ENCODE assay signal across 12 mouse cellular contexts in the genomic region with DNA sequence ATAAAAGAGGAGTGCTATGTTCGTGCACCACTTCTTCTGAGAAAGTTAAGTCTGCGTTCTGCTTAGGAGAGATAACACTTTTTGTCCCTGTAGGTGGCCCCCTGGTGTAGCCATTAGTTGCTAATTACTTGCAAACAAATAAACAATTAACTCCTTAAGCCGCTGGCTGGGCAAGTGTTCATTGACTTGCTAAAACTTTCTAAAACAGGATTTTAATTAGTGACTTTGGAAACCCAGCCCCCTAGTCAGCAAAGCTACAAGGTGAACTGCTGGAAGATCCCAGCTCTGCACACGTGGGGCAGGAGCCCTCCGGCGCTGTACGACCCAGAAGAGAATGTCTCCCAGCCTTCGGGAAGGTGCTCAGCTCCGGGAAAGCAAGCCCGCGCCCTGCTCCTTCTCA. TPM values are rescaled to one million over a fixed set of nuclear protein-coding genes. Genes with fewer than 3 reads are reported as not detected.
DNase-seq lines count a peak whose midpoint lies in the region; ATAC-seq lines count a peak whose summit lies in the region.
"Had no signal": no experiment of that assay in that cellular context is flagged by ENCODE, and none has a peak within 500 bp of the region (broad histone marks: within the 10 kb centered on the region; RNA-seq: fewer than 3 reads in every experiment).

No protein-coding gene starts in this region.

- H3K9ac ChIP-seq in midbrain, embryonic 11.5 days (ENCODE audit: low read length) = no peak overlapping the region
- no peak overlapping the region for H3K9ac ChIP-seq in midbrain, embryonic 15.5 days
- H3K9ac ChIP-seq in kidney, embryonic 14.5 days (ENCODE audit: low read depth, low read length) = no peak overlapping the region

- no peak overlapping the region for H3K27ac ChIP-seq in midbrain, embryonic 11.5 days (ENCODE audit: low read depth, low read length)
- no peak overlapping the region for H3K27ac ChIP-seq in midbrain, embryonic 15.5 days
- no peak overlapping the region for H3K27ac ChIP-seq in kidney, embryonic 14.5 days (ENCODE audit: low read depth, low read length)

- no peaks in the 10 kb centered on the region for H3K27me3 ChIP-seq in erythroblast, embryonic 14.5 days (ENCODE audit: control insufficient read depth)
- no peaks in the 10 kb centered on the region for H3K27me3 ChIP-seq in midbrain, embryonic 11.5 days (ENCODE audit: control insufficient read depth, insufficient read depth, low read length)
- H3K27me3 ChIP-seq in midbrain, embryonic 15.5 days (replicated peaks) = no peaks in the 10 kb centered on the region; the same call in 1 of the 2 replicates
- no peaks in the 10 kb centered on the region for H3K27me3 ChIP-seq in kidney, embryonic 14.5 days (ENCODE audit: control insufficient read depth, insufficient read depth, low read length)

- peak; percentile 80 for DNase-seq in midbrain, embryonic 11.5 days (ENCODE audit: low spot score, missing footprints)
- DNase-seq in urinary bladder, postnatal 25 days (ENCODE audit: low spot score) = no peak
- no peak for DNase-seq in thymus, postnatal 36 days
- DNase-seq: gastrocnemius, postnatal 25 days had no signal

- no peaks in the 10 kb centered on the region for H3K9me3 ChIP-seq in erythroblast, embryonic 14.5 days (ENCODE audit: control insufficient read depth, low read length)
- no peaks in the 10 kb centered on the region for H3K9me3 ChIP-seq in midbrain, embryonic 11.5 days (ENCODE audit: control insufficient read depth, low read length)
- no peaks in the 10 kb centered on the region for H3K9me3 ChIP-seq in midbrain, embryonic 15.5 days
- H3K9me3 ChIP-seq in kidney, embryonic 14.5 days (ENCODE audit: control insufficient read depth, low read length) = no peaks in the 10 kb centered on the region

- WGBS in midbrain, embryonic 11.5 days = 2% methylated on average over 11 of the region's 11 CpGs
- WGBS in midbrain, embryonic 15.5 days = 3% methylated on average over 11 of the region's 11 CpGs
- 5% methylated on average over 11 of the region's 11 CpGs for WGBS in kidney, embryonic 14.5 days

- H3K4me1 ChIP-seq in erythroblast, embryonic 14.5 days (ENCODE audit: control insufficient read depth) = peaks cover 20% of the 10 kb centered on the region
- no peaks in the 10 kb centered on the region; the same call in 1 of the 2 replicates for H3K4me1 ChIP-seq in midbrain, embryonic 11.5 days (ENCODE audit: control insufficient read depth, insufficient read depth, low read length)
- H3K4me1 ChIP-seq in midbrain, embryonic 15.5 days = peaks cover 5% of the 10 kb centered on the region; the same call in 1 of the 2 replicates
- H3K4me1 ChIP-seq in kidney, embryonic 14.5 days (ENCODE audit: control insufficient read depth, insufficient read depth, low read length) = no peaks in the 10 kb centered on the region

- no peak overlapping the region for H3K4me2 ChIP-seq in midbrain, embryonic 11.5 days
- H3K4me2 ChIP-seq in midbrain, embryonic 15.5 days = no peak overlapping the region
- peak overlapping the region; percentile 33 for H3K4me2 ChIP-seq in kidney, embryonic 14.5 days (replicated peaks; ENCODE audit: low read depth, low read length)

- H3K4me3 ChIP-seq in erythroblast, embryonic 14.5 days (replicated peaks) = peak overlapping the region; percentile 61
- H3K4me3 ChIP-seq in midbrain, embryonic 11.5 days (ENCODE audit: low read depth, low read length) = no peak overlapping the region
- H3K4me3 ChIP-seq in midbrain, embryonic 15.5 days = no peak overlapping the region
- no peak overlapping the region for H3K4me3 ChIP-seq in kidney, embryonic 14.5 days (ENCODE audit: low read length)

- ATAC-seq in erythroblast, adult 5-6 weeks (replicated peaks; ENCODE audit: low FRiP score, poor library complexity, severe bottlenecking) = no peak
- ATAC-seq in midbrain, embryonic 11.5 days (ENCODE audit: low FRiP score) = no peak
- ATAC-seq in midbrain, embryonic 15.5 days (replicated peaks) = no peak
- ATAC-seq in kidney, embryonic 14.5 days (ENCODE audit: low FRiP score, low TSS enrichment) = no peak
- ATAC-seq in megakaryocyte progenitor cell, adult 5-6 weeks (replicated peaks; ENCODE audit: poor library complexity) = peak; percentile 65
- ATAC-seq: Patski had no signal

- no peaks in the 10 kb centered on the region; the same call in 1 of the 2 replicates for H3K36me3 ChIP-seq in erythroblast, embryonic 14.5 days (ENCODE audit: control insufficient read depth)
- H3K36me3 ChIP-seq in midbrain, embryonic 11.5 days (ENCODE audit: control insufficient read depth, insufficient read depth, low read length) = no peaks in the 10 kb centered on the region
- no peaks in the 10 kb centered on the region for H3K36me3 ChIP-seq in midbrain, embryonic 15.5 days (replicated peaks)
- no peaks in the 10 kb centered on the region for H3K36me3 ChIP-seq in kidney, embryonic 14.5 days (ENCODE audit: control insufficient read depth, insufficient read depth, low read length)

RNA-seq across cellular contexts. Expression of a gene that starts 6.2 kb away (rescaled TPM):
- 0.46 and 0.77 TPM in 2 replicates for polyA plus RNA-seq in erythroblast, embryonic 14.5 days (2012)
- total RNA-seq in erythroblast, adult 5-6 weeks (2015; ENCODE audit: low replicate concordance) = not detected in 2 replicates
- total RNA-seq in erythroblast, adult 5-6 weeks (2017; ENCODE audit: low replicate concordance) = not detected in 2 replicates
- polyA plus RNA-seq in midbrain, embryonic 11.5 days (2014; fragmentation: Nextera tagmentation; extraction: Ambion mirVana) = 0.39 TPM in 1 of 2 replicates, not detected in the other
- polyA plus RNA-seq in midbrain, embryonic 15.5 days (2015; fragmentation: Nextera tagmentation; extraction: Ambion mirVana) = 0.23 and 0.29 TPM in 2 replicates
- polyA plus RNA-seq in kidney, embryonic 14.5 days (2014; fragmentation: Nextera tagmentation; extraction: Ambion mirVana) = 0.99 and 1.4 TPM in 2 replicates
- 1.0 and 1.4 TPM in 2 replicates for total RNA-seq in megakaryocyte progenitor cell, adult 5-6 weeks (2015)
- total RNA-seq in megakaryocyte progenitor cell, adult 5-6 weeks (2017) = 1.1 and 1.3 TPM in 2 replicates
- total RNA-seq: gastrocnemius, postnatal 25 days; layer of hippocampus, postnatal 25 days had no signal
- polyA plus RNA-seq: neural tube, embryonic 14.5 days; Patski had no signal

RNA-seq across cellular contexts. Expression of a gene that starts 29.4 kb away (rescaled TPM):
- polyA plus RNA-seq in erythroblast, embryonic 14.5 days (2012) = 0.01 TPM in 2 replicates
- total RNA-seq in erythroblast, adult 5-6 weeks (2015; ENCODE audit: low replicate concordance) = 4.4 and 6.9 TPM in 2 replicates
- 2.5 and 6.1 TPM in 2 replicates for total RNA-seq in erythroblast, adult 5-6 weeks (2017; ENCODE audit: low replicate concordance)
- polyA plus RNA-seq in midbrain, embryonic 11.5 days (2014; fragmentation: Nextera tagmentation; extraction: Ambion mirVana) = 35.5 and 38.5 TPM in 2 replicates
- 53.1 and 55.8 TPM in 2 replicates for polyA plus RNA-seq in midbrain, embryonic 15.5 days (2015; fragmentation: Nextera tagmentation; extraction: Ambion mirVana)
- polyA plus RNA-seq in kidney, embryonic 14.5 days (2014; fragmentation: Nextera tagmentation; extraction: Ambion mirVana) = 48.8 and 55.6 TPM in 2 replicates
- 26.4 and 27.7 TPM in 2 replicates for total RNA-seq in megakaryocyte progenitor cell, adult 5-6 weeks (2015)
- total RNA-seq in megakaryocyte progenitor cell, adult 5-6 weeks (2017) = 26.1 and 27.4 TPM in 2 replicates

RNA-seq across cellular contexts. Expression of a gene that starts 38.4 kb away (rescaled TPM):
- polyA plus RNA-seq in erythroblast, embryonic 14.5 days (2012) = 0.02 TPM in 1 of 2 replicates, not detected in the other
- total RNA-seq in erythroblast, adult 5-6 weeks (2015; ENCODE audit: low replicate concordance) = not detected in 2 replicates
- total RNA-seq in erythroblast, adult 5-6 weeks (2017; ENCODE audit: low replicate concordance) = not detected in 2 replicates
- 3.3 and 4.7 TPM in 2 replicates for polyA plus RNA-seq in midbrain, embryonic 11.5 days (2014; fragmentation: Nextera tagmentation; extraction: Ambion mirVana)
- polyA plus RNA-seq in midbrain, embryonic 15.5 days (2015; fragmentation: Nextera tagmentation; extraction: Ambion mirVana) = 2.2 and 2.3 TPM in 2 replicates
- polyA plus RNA-seq in kidney, embryonic 14.5 days (2014; fragmentation: Nextera tagmentation; extraction: Ambion mirVana) = 6.8 and 9.2 TPM in 2 replicates
- not detected in 2 replicates for total RNA-seq in megakaryocyte progenitor cell, adult 5-6 weeks (2015)
- not detected in 2 replicates for total RNA-seq in megakaryocyte progenitor cell, adult 5-6 weeks (2017)

Comparison
In these comparisons a context has a peak if more than half of its experiments do, and no peak if none do; other contexts are left out.
1. RNA of a gene that starts 29.4 kb away (polyA plus RNA-seq): 53.1 to 55.8 TPM in midbrain, embryonic 15.5 days, 48.8 to 55.6 TPM in kidney, embryonic 14.5 days and 35.5 to 38.5 TPM in midbrain, embryonic 11.5 days; 0.01 TPM in erythroblast, embryonic 14.5 days; every median in the first group is over 10 times any median in the second.